Mouse (Mus musculus): ENCODE results near the gene Rapgef3. TPM values are rescaled to one million over a fixed set of nuclear protein-coding genes. Genes with fewer than 3 reads are reported as not detected.

Gene Rapgef3
- polyA plus RNA-seq, 1 experiment from 2014 or later, result 8.8 TPM

- ATAC-seq (ENCODE audit: low FRiP score, low TSS enrichment) (no peak), DNase-seq (no peak)
- Histone ChIP-seq H3K4me3 (replicated peaks; ENCODE audit: low read depth, low read length) (no peak overlapping the region), H3K4me2 (ENCODE audit: low read length) (no peak overlapping the region), H3K27ac (replicated peaks; ENCODE audit: low read depth, low read length) (no peak overlapping the region), H3K36me3 (ENCODE audit: control insufficient read depth, insufficient read depth, low read length) (no peaks in the 10 kb centered on the region), H3K9me3 (ENCODE audit: control insufficient read depth, low read length) (no peaks in the 10 kb centered on the region), H3K27me3 (ENCODE audit: control insufficient read depth, insufficient read depth, low read length) (peaks cover 11% of the 10 kb centered on the region; the same call in 1 of the 2 replicates), H3K4me1 (ENCODE audit: control insufficient read depth, insufficient read depth, low read length) (peaks cover 27% of the 10 kb centered on the region), H3K9ac (replicated peaks; ENCODE audit: low read length) (no peak overlapping the region)
- 76% methylated on average over 8 of the region's 8 CpGs for WGBS
These were observed 2.5 kb upstream of the Rapgef3 start for GRCm38 (mm10) chr15:97770280-97770679.

- under 1% methylated on average over 18 of the region's 18 CpGs for WGBS
- peaks cover 16% of the 10 kb centered on the region; the same call in 1 of the 2 replicates for H3K27me3 ChIP-seq (ENCODE audit: control insufficient read depth, insufficient read depth, low read length)
- peak overlapping the region; percentile 38 for H3K27ac ChIP-seq (replicated peaks; ENCODE audit: low read depth, low read length)
These were observed 420 bp upstream of the Rapgef3 start for GRCm38 (mm10) chr15:97768192-97768591.

GRCm38 (mm10) chr15:97766594-97767279 is 1.0 kb downstream of the Rapgef3 start:
- Histone ChIP-seq H3K4me2 (ENCODE audit: low read length) (peak overlapping the region; percentile 87), H3K36me3 (ENCODE audit: control insufficient read depth, insufficient read depth, low read length) (no peaks in the 10 kb centered on the region), H3K4me3 (replicated peaks; ENCODE audit: low read depth, low read length) (peak overlapping the region; percentile 43), H3K4me1 (ENCODE audit: control insufficient read depth, insufficient read depth, low read length) (peaks cover 30% of the 10 kb centered on the region), H3K9ac (replicated peaks; ENCODE audit: low read length) (peak overlapping the region; percentile 44), H3K27me3 (ENCODE audit: control insufficient read depth, insufficient read depth, low read length) (peaks cover 16% of the 10 kb centered on the region; the same call in 1 of the 2 replicates), H3K9me3 (ENCODE audit: control insufficient read depth, low read length) (no peaks in the 10 kb centered on the region), H3K27ac (replicated peaks; ENCODE audit: low read depth, low read length) (peak overlapping the region; percentile 52)
- 3% methylated on average over 23 of the region's 23 CpGs for WGBS
- DNase-seq, result no peak
- ATAC-seq (ENCODE audit: low FRiP score, low TSS enrichment), result 0 out of 2 replicates have a peak, but pooled peaks have one; percentile 39

More at GRCm38 (mm10) chr15:97768192-97768591, 420 bp upstream of the Rapgef3 start:
- ATAC-seq (ENCODE audit: low FRiP score, low TSS enrichment) (peak; percentile 18; the same call in 1 of the 2 replicates), DNase-seq (peak; percentile 61)
- H3K4me2 ChIP-seq (ENCODE audit: low read length), result peak overlapping the region; percentile 87
- no peaks in the 10 kb centered on the region for H3K9me3 ChIP-seq (ENCODE audit: control insufficient read depth, low read length)
- H3K9ac ChIP-seq (replicated peaks; ENCODE audit: low read length), result peak overlapping the region; percentile 44; the same call in 1 of the 2 replicates
- peaks cover 30% of the 10 kb centered on the region for H3K4me1 ChIP-seq (ENCODE audit: control insufficient read depth, insufficient read depth, low read length)
- no peaks in the 10 kb centered on the region for H3K36me3 ChIP-seq (ENCODE audit: control insufficient read depth, insufficient read depth, low read length)
- H3K4me3 ChIP-seq (replicated peaks; ENCODE audit: low read depth, low read length), result peak overlapping the region; percentile 43

GRCm38 (mm10) chr15:97766194-97766593 is 1.6 kb downstream of the Rapgef3 start:
- H3K4me1 ChIP-seq (ENCODE audit: control insufficient read depth, insufficient read depth, low read length), result peaks cover 30% of the 10 kb centered on the region
- no peaks in the 10 kb centered on the region for H3K9me3 ChIP-seq (ENCODE audit: control insufficient read depth, low read length)
- H3K27me3 ChIP-seq (ENCODE audit: control insufficient read depth, insufficient read depth, low read length), result peaks cover 16% of the 10 kb centered on the region; the same call in 1 of the 2 replicates

GRCm38 (mm10) chr15:97765090-97765794 is 2.5 kb downstream of the Rapgef3 start:
- ATAC-seq (ENCODE audit: low FRiP score, low TSS enrichment), result no peak
- H3K4me3 ChIP-seq (replicated peaks; ENCODE audit: low read depth, low read length), result peak overlapping the region; percentile 7; the same call in 1 of the 2 replicates
- WGBS, result 34% methylated on average over 13 of the region's 13 CpGs
- no peak for DNase-seq
- H3K9ac ChIP-seq (replicated peaks; ENCODE audit: low read length), result no peak overlapping the region
- H3K4me1 ChIP-seq (ENCODE audit: control insufficient read depth, insufficient read depth, low read length), result peaks cover 30% of the 10 kb centered on the region
- H3K27me3 ChIP-seq (ENCODE audit: control insufficient read depth, insufficient read depth, low read length), result peaks cover 16% of the 10 kb centered on the region; the same call in 1 of the 2 replicates
- H3K36me3 ChIP-seq (ENCODE audit: control insufficient read depth, insufficient read depth, low read length), result no peaks in the 10 kb centered on the region
- peak overlapping the region; percentile 87 for H3K4me2 ChIP-seq (ENCODE audit: low read length)
- no peaks in the 10 kb centered on the region for H3K9me3 ChIP-seq (ENCODE audit: control insufficient read depth, low read length)
- H3K27ac ChIP-seq (replicated peaks; ENCODE audit: low read depth, low read length), result no peak overlapping the region

More at GRCm38 (mm10) chr15:97766194-97766593, 1.6 kb downstream of the Rapgef3 start:
- no peaks in the 10 kb centered on the region for H3K36me3 ChIP-seq (ENCODE audit: control insufficient read depth, insufficient read depth, low read length)
- peak overlapping the region; percentile 87 for H3K4me2 ChIP-seq (ENCODE audit: low read length)
- 9% methylated on average over 8 of the region's 8 CpGs for whole genome bisulfite sequencing
- peak overlapping the region; percentile 52; the same call in 1 of the 2 replicates for H3K27ac ChIP-seq (replicated peaks; ENCODE audit: low read depth, low read length)
- H3K9ac ChIP-seq (replicated peaks; ENCODE audit: low read length), result peak overlapping the region; percentile 31; the same call in 1 of the 2 replicates
- ATAC-seq (ENCODE audit: low FRiP score, low TSS enrichment) (no peak), DNase-seq (peak; percentile 74)
- peak overlapping the region; percentile 43 for H3K4me3 ChIP-seq (replicated peaks; ENCODE audit: low read depth, low read length)

GRCm38 (mm10) chr15:97764532-97764931 is 3.2 kb downstream of the Rapgef3 start:
- no peaks in the 10 kb centered on the region for H3K9me3 ChIP-seq (ENCODE audit: control insufficient read depth, low read length)
- H3K27ac ChIP-seq (replicated peaks; ENCODE audit: low read depth, low read length), result no peak overlapping the region
- H3K36me3 ChIP-seq (ENCODE audit: control insufficient read depth, insufficient read depth, low read length), result no peaks in the 10 kb centered on the region
- 85% methylated on average over 2 of the region's 2 CpGs for WGBS
- H3K9ac ChIP-seq (replicated peaks; ENCODE audit: low read length), result no peak overlapping the region
- H3K4me2 ChIP-seq (ENCODE audit: low read length), result no peak overlapping the region
- H3K27me3 ChIP-seq (ENCODE audit: control insufficient read depth, insufficient read depth, low read length), result peaks cover 16% of the 10 kb centered on the region; the same call in 1 of the 2 replicates
- no peak overlapping the region for H3K4me3 ChIP-seq (replicated peaks; ENCODE audit: low read depth, low read length)
- ATAC-seq (ENCODE audit: low FRiP score, low TSS enrichment), result no peak
- DNase-seq, result no peak
- peaks cover 30% of the 10 kb centered on the region for H3K4me1 ChIP-seq (ENCODE audit: control insufficient read depth, insufficient read depth, low read length)

- Histone ChIP-seq H3K27ac (replicated peaks; ENCODE audit: low read depth, low read length) (no peak overlapping the region), H3K4me3 (replicated peaks; ENCODE audit: low read depth, low read length) (no peak overlapping the region), H3K27me3 (ENCODE audit: control insufficient read depth, insufficient read depth, low read length) (peaks cover 10% of the 10 kb centered on the region; the same call in 1 of the 2 replicates), H3K9me3 (ENCODE audit: control insufficient read depth, low read length) (no peaks in the 10 kb centered on the region), H3K4me1 (ENCODE audit: control insufficient read depth, insufficient read depth, low read length) (peaks cover 30% of the 10 kb centered on the region), H3K36me3 (ENCODE audit: control insufficient read depth, insufficient read depth, low read length) (no peaks in the 10 kb centered on the region), H3K4me2 (ENCODE audit: low read length) (no peak overlapping the region), H3K9ac (replicated peaks; ENCODE audit: low read length) (no peak overlapping the region)
- DNase-seq (no peak), ATAC-seq (ENCODE audit: low FRiP score, low TSS enrichment) (no peak)
- WGBS, result 64% methylated on average over 9 of the region's 9 CpGs
These were observed 4.3 kb downstream of the Rapgef3 start for GRCm38 (mm10) chr15:97763256-97764049.

GRCm38 (mm10) chr15:97762733-97763132 is 5.0 kb downstream of the Rapgef3 start:
- H3K27ac ChIP-seq (replicated peaks; ENCODE audit: low read depth, low read length), result no peak overlapping the region
- H3K9me3 ChIP-seq (ENCODE audit: control insufficient read depth, low read length), result no peaks in the 10 kb centered on the region
- 81% methylated on average over 9 of the region's 9 CpGs for WGBS
- H3K36me3 ChIP-seq (ENCODE audit: control insufficient read depth, insufficient read depth, low read length), result no peaks in the 10 kb centered on the region
- H3K4me3 ChIP-seq (replicated peaks; ENCODE audit: low read depth, low read length), result no peak overlapping the region
- H3K27me3 ChIP-seq (ENCODE audit: control insufficient read depth, insufficient read depth, low read length), result peaks cover 9% of the 10 kb centered on the region; the same call in 1 of the 2 replicates
- H3K4me2 ChIP-seq (ENCODE audit: low read length), result no peak overlapping the region
- no peak overlapping the region for H3K9ac ChIP-seq (replicated peaks; ENCODE audit: low read length)
- DNase-seq (no peak), ATAC-seq (ENCODE audit: low FRiP score, low TSS enrichment) (no peak)
- H3K4me1 ChIP-seq (ENCODE audit: control insufficient read depth, insufficient read depth, low read length), result peaks cover 23% of the 10 kb centered on the region

Data from midbrain, embryonic 14.5 days (tissue).